ENCODE assay signal across 18 mouse cellular contexts in the genomic region with DNA sequence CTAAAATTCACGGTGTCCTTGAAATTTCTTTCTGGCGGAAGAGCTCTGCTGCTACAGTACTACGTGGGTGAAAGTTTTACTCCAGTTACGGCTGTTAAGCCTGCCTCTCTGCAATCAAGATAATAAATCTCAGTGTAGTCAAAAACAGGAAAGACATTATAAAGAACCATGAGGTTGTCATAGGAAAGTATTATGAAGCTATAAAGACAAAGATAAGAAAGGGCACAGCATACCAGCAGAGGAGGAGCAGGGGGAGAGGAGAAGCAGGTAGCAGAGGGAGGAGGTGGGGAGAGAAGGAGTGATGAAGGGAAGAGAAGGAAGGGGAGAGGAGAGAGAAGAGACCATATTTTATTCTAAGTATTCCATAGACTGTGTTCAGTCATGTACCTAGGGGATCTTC.
"Had no signal": no experiment of that assay in that cellular context is flagged by ENCODE, and none has a peak within 500 bp of the region (broad histone marks: within the 10 kb centered on the region; RNA-seq: fewer than 3 reads in every experiment).

No protein-coding gene starts in this region.

- H3K9ac ChIP-seq: limb, embryonic 13.5 days; liver, embryonic 12.5 days; liver, embryonic 15.5 days; neural tube, embryonic 12.5 days; neural tube, embryonic 15.5 days had no signal

- DNase-seq: liver; lung, adult 18-20 months; right cerebral cortex, adult 18-20 months; right cerebral cortex, postnatal 14 days; right cerebral cortex, postnatal 4 days; thymus, adult 2 months; thymus, postnatal 14 days; thymus, postnatal 4 days had no signal

- H3K4me2 ChIP-seq: limb, embryonic 13.5 days; liver, embryonic 12.5 days; liver, embryonic 15.5 days; midbrain, embryonic 11.5 days; neural tube, embryonic 12.5 days; neural tube, embryonic 15.5 days had no signal

- H3K4me3 ChIP-seq: limb, embryonic 10.5 days; limb, embryonic 13.5 days; liver, embryonic 12.5 days; liver, embryonic 15.5 days; neural tube, embryonic 12.5 days; neural tube, embryonic 15.5 days had no signal

- H3K36me3 ChIP-seq: limb, embryonic 10.5 days; limb, embryonic 13.5 days; liver, embryonic 12.5 days; liver, embryonic 15.5 days; neural tube, embryonic 12.5 days; neural tube, embryonic 15.5 days had no signal

- H3K9me3 ChIP-seq: limb, embryonic 10.5 days; limb, embryonic 13.5 days; liver, embryonic 12.5 days; liver, embryonic 15.5 days; megakaryocyte, embryonic 14.5 days; neural tube, embryonic 12.5 days; neural tube, embryonic 15.5 days had no signal

- H3K27ac ChIP-seq: limb, embryonic 10.5 days; limb, embryonic 13.5 days; liver, embryonic 12.5 days; liver, embryonic 15.5 days; macrophage; neural tube, embryonic 12.5 days; neural tube, embryonic 15.5 days; stomach, postnatal 0 days had no signal

- H3K27me3 ChIP-seq: limb, embryonic 13.5 days; liver, embryonic 12.5 days; liver, embryonic 15.5 days; megakaryocyte, embryonic 14.5 days; neural tube, embryonic 12.5 days; neural tube, embryonic 15.5 days had no signal

- H3K4me1 ChIP-seq: limb, embryonic 13.5 days; neural tube, embryonic 12.5 days; neural tube, embryonic 15.5 days had no signal
